Mouse (Mus musculus): ENCODE data around the gene Ptger4. TPM values are rescaled to one million over a fixed set of nuclear protein-coding genes. Genes with fewer than 3 reads are reported as not detected.

The Ptger4 gene
- polyA plus RNA-seq (2014; fragmentation: Illumina TruSeq; extraction: RNeasy Lipid Tissue Mini Kit (QIAGEN cat#74804); ENCODE audit: low read depth, low replicate concordance) = 5.5 TPM

GRCm38 (mm10) chr15:5243959-5244905 lies at the start of gene Ptger4:
Gene Ptger4 (minus strand): TSS chr15:5244187.

DNA sequence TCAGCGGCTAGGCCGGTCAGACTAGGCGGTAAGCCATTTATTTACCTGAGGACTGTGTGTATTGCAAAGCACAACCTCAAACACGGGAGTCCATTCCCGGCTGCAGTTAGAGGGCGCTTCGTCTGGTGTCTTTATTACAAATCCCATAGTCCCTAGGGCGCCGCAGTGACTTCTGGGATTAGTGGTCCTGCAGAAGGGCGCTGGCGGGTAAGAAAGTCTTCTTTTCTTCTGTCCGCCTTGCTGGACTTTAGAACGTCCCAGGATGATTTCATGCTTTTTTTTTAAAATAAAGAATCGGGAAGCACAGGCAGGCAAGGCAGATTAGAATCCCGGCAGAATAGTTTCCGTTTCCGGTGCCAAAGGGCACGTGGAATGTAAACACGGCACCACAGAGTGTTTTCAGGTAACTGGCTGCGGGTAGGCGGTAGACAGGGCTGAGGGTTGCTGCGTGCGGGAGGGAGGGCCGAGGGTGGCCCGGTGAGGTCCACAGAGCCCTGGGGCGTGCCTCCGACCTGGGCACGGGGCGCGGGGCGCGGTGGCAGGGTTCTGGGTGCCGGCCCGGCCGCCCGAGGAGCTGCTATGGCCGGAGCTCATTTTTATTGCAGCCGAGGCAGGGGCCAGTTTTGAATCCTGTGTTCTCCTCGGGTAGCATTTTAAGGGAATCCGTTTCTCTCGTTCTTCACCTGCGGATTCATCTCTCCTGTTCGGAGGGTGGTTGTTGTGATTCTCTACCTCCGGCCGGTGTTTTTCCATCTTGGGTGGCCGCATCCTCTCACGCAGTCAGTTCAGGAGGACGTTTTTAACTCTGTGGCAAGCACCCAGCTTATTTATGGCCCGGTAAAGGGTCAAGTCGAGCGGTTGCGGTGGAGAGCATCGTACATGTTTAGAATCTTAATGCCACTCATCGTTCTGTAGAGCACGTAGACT lies 58.4 kb downstream of the Ptger4 start, which contains the start of gene Ttc33:
Gene Ttc33 (plus strand): TSS at position 160 of the 927 bp plus-strand sequence.

Other genes with a start within 250 kb of the Ptger4 start
- gene C7, start 180.4 kb downstream of the Ptger4 start, polyA plus RNA-seq (2014; fragmentation: Illumina TruSeq; extraction: RNeasy Lipid Tissue Mini Kit (QIAGEN cat#74804); ENCODE audit: low read depth, low replicate concordance) = 142 TPM
- 5.5 TPM for gene Card6, start 135.6 kb downstream of the Ptger4 start, polyA plus RNA-seq (2014; fragmentation: Illumina TruSeq; extraction: RNeasy Lipid Tissue Mini Kit (QIAGEN cat#74804); ENCODE audit: low read depth, low replicate concordance)
- 1,125 TPM for gene Rpl37, start 127.5 kb downstream of the Ptger4 start, polyA plus RNA-seq (2014; fragmentation: Illumina TruSeq; extraction: RNeasy Lipid Tissue Mini Kit (QIAGEN cat#74804); ENCODE audit: low read depth, low replicate concordance)
- gene Prkaa1, start 100.3 kb downstream of the Ptger4 start, polyA plus RNA-seq (2014; fragmentation: Illumina TruSeq; extraction: RNeasy Lipid Tissue Mini Kit (QIAGEN cat#74804); ENCODE audit: low read depth, low replicate concordance) = 19.5 TPM
- gene Ttc33, start 58.7 kb downstream of the Ptger4 start, polyA plus RNA-seq (2014; fragmentation: Illumina TruSeq; extraction: RNeasy Lipid Tissue Mini Kit (QIAGEN cat#74804); ENCODE audit: low read depth, low replicate concordance) = 34.5 TPM

Measured in adipose tissue, adult 10 weeks (tissue).